Mouse (Mus musculus) kidney, postnatal 14 days (tissue): Measurements from ENCODE around the gene Gab3.
"Not testable (repeated sequence)": the region's sequence is repeated elsewhere in the genome, so short reads cannot be mapped to it uniquely, and the experiment has no call there.

Experiments used
- DNase-seq: peaks from one replicate; pipeline ENCODE4 v3.0.0; 2022; ENCODE audit warnings: mixed read lengths

Gab3 gene

DNA sequence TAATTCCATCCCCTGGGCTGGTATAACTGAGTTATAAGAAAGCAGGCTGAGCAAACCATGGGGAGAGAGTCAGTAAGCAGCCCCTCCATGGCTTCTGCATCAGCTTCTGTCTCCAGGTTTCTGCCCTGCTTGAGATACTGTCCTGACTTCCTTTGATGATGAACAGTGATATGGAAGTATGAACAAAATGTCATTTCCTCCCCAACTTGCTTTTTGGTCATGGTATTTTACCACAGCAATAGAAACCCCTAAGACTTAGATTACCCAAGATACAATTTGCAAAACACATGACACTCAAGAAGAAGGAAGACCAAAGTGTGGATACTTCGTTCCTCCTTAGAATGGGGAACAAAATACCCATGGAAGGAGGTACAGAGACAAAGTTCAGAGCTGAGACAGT is 51.2 kb downstream of the Gab3 start:
- not testable (repeated sequence) for DNase-seq

DNA sequence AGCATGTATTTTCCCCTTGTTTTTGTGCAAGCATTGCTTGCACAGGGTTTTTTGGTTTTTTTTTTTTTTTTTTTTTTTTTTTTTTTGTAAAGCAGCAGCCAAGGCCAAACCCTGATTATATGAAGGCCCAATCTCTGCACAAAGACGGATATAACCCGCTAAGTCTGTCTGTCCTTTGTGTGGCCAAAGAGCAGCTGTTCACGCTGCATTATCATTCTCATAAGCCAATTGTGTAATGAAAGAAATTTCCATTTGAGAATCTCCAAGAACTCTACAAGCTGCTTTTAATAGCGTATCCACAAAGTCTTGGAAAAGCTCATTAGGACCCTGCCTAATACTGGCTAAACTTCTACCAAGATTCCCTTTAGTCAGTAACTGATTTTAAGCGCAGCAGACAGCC is 101.5 kb downstream of the Gab3 start:
- DNase-seq, result no peak

DNA sequence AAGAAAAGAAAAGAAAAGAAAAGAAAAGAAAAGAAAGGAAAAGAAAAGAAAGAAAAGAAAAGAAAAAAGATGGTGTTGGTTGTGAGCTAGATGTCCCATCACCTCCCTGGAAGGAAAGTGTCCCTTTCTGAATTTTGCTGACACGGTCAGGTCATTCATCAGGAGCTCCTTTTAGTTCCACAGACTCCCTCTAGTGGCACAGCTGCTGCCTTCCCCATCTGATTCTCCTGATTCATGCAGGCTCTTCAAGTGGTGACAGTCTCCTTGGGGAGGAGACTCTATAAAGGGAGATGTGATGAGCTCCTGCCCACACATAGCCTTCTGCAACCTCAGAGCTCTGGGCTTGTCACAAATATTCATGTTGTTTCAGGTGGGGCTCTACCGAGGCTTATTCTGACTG is 122.4 kb downstream of the Gab3 start:
- peak; percentile 7 for DNase-seq

DNA sequence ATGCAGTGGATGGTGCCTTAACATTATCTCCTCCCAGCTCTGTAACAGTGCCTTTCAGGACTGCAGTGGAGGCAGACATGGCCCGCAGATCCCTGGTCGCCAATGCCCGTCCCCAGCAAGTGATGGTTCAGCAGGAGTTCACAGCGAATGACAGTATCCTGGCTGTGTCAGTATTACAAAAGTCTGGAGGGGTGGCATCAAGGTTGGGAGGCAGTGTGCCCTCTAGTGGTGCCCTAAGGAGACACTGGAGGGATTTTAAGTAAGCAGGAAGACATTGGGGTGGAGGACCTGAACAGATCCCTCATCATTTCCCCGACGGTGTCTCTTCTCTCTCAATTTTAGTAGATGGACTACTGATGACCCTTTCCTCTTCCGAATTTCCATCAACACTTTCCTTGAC is 126.1 kb downstream of the Gab3 start:
- DNase-seq, result not testable (repeated sequence)
